Mouse (Mus musculus) heart, postnatal 0 days (tissue): ENCODE data around the gene Klf13. TPM values are rescaled to one million over a fixed set of nuclear protein-coding genes. Genes with fewer than 3 reads are reported as not detected.
A peak's percentile ranks its signal among the peaks of the same experiment; 100 is the strongest.

Experiments used
- ATAC-seq: fragments of 200-750 bp; cut with Nextera tagmentation; 2 replicates; pipeline ENCODE4 v1.8.0; 2017; ENCODE audit warnings: low read depth, moderate number of reproducible peaks, moderate library complexity; ENCODE audit not compliant: insufficient read depth
- DNase-seq: peaks from one replicate; pipeline ENCODE4 v3.0.0-alpha.2; 2016; ENCODE audit warnings: low spot score
- H3K27ac ChIP-seq: fragments of 300-500 bp; sonication (generic); 2 replicates; pipeline ENCODE4 v1.5.1; 2014; ENCODE audit warnings: low read depth, mild to moderate bottlenecking
- H3K27me3 ChIP-seq: fragments of 300-500 bp; sonication (generic); 2 replicates; pipeline ENCODE4 v1.6.1; 2014; ENCODE audit warnings: low read length, mixed read lengths; ENCODE audit not compliant: control insufficient read depth, insufficient read depth
- H3K36me3 ChIP-seq: fragments of 300-500 bp; sonication (generic); replicated peaks from 2 replicates; pipeline ENCODE4 v1.6.1; 2014; ENCODE audit warnings: low read length, mixed read lengths; ENCODE audit not compliant: control insufficient read depth, insufficient read depth
- H3K4me1 ChIP-seq: fragments of 300-500 bp; sonication (generic); 2 replicates; pipeline ENCODE4 v1.6.1; 2014; ENCODE audit warnings: antibody characterized with exemption; ENCODE audit not compliant: control insufficient read depth, insufficient read depth
- H3K4me2 ChIP-seq: fragments of 300-500 bp; sonication (generic); 2 replicates; pipeline ENCODE4 v1.6.1; 2014; ENCODE audit warnings: low read depth, mild to moderate bottlenecking, low read length, moderate library complexity
- H3K4me3 ChIP-seq: fragments of 300-500 bp; sonication (generic); 2 replicates; pipeline ENCODE4 v1.5.1; 2014; ENCODE audit warnings: low read depth, low read length
- H3K9ac ChIP-seq: fragments of 300-500 bp; sonication (generic); replicated peaks from 2 replicates; pipeline ENCODE4 v1.6.1; 2014; ENCODE audit warnings: low read depth, low read length, mixed read lengths
- H3K9me3 ChIP-seq: fragments of 300-500 bp; sonication (generic); replicated peaks from 2 replicates; pipeline ENCODE4 v1.6.1; 2016; ENCODE audit warnings: low read length; ENCODE audit not compliant: control insufficient read depth
- CTCF ChIP-seq: IDR thresholded peaks from 2 replicates; pipeline ENCODE4 v1.5.1; 2016; ENCODE audit warnings: antibody characterized with exemption, control low read depth, low read depth
- EP300 ChIP-seq: IDR thresholded peaks from 2 replicates; pipeline ENCODE4 v1.6.1; 2016; ENCODE audit warnings: antibody characterized with exemption, low read depth
- WGBS: fragments of 180-500 bp; shearing (Covaris S2); extraction: QIAGEN DNeasy Blood & Tissue Kit; methylation state at CpG from one replicate; pipeline ENCODE4 v1.1.7; 2014; 5-methylcytosine and 5-hydroxymethylcytosine counted together
- polyA plus RNA-seq: library from polyadenylated mRNA; unstranded; fragments of >200 nt; fragmentation: Nextera tagmentation; extraction: Ambion mirVana; gene quantifications from 2 replicates; pipeline ENCODE4 v1.2.1, GENCODE M21; 2015
- total RNA-seq: library from RNA; depleted of rRNA; stranded (reverse); fragments of >200 nt; gene quantifications from 2 replicates; pipeline ENCODE4 v1.2.3, GENCODE M21; 2014; ENCODE audit warnings: low replicate concordance

The Klf13 gene
- total and polyA plus RNA-seq, 2 experiments from 2014 or later = 26.5 to 47.4 TPM

- peak; percentile 69 for ATAC-seq
Observed at GRCm38 (mm10) chr7:63917693-63918092, 21.0 kb downstream of the Klf13 start.

GRCm38 (mm10) chr7:63916268-63916907 lies 22.3 kb downstream of the Klf13 start, which contains the start of gene E030018B13Rik:
TSS of gene E030018B13Rik (plus strand) at chr7:63916857.
- no peaks in the 10 kb centered on the region for H3K36me3 ChIP-seq
- DNase-seq = no peak
- no peaks in the 10 kb centered on the region for H3K9me3 ChIP-seq
- H3K4me2 ChIP-seq = no peak within 1 kb of the TSS
- no peak within 1 kb of the TSS for H3K9ac ChIP-seq
- TF ChIP-seq CTCF = no peak
- peak within 1 kb of the TSS; percentile 73 for H3K27ac ChIP-seq
- whole genome bisulfite sequencing = 72% methylated on average over 6 of the region's 6 CpGs
- no peak for ATAC-seq
- no peaks in the 10 kb centered on the region for H3K27me3 ChIP-seq
- H3K4me1 ChIP-seq = peaks cover 94% of the 10 kb centered on the region
- H3K4me3 ChIP-seq = no peak within 1 kb of the TSS

More at GRCm38 (mm10) chr7:63917693-63918092, 21.0 kb downstream of the Klf13 start:
- Histone ChIP-seq H3K4me1 (peaks cover 89% of the 10 kb centered on the region), H3K4me3 (no peak overlapping the region), H3K9ac (no peak overlapping the region), H3K36me3 (no peaks in the 10 kb centered on the region), H3K4me2 (no peak overlapping the region), H3K9me3 (no peaks in the 10 kb centered on the region), H3K27ac (peak overlapping the region; percentile 73), H3K27me3 (no peaks in the 10 kb centered on the region)
- 39% methylated on average over 6 of the region's 6 CpGs for WGBS
- peak; percentile 64 for DNase-seq
- no peak for TF ChIP-seq CTCF
- TF ChIP-seq EP300 = peak; percentile 44; the same call in 1 of the 2 replicates

- no peak for DNase-seq
- H3K27me3 ChIP-seq = no peaks in the 10 kb centered on the region
- H3K4me3 ChIP-seq = no peak overlapping the region
- no peak overlapping the region for H3K27ac ChIP-seq
- H3K9me3 ChIP-seq = no peaks in the 10 kb centered on the region
- H3K4me1 ChIP-seq = peaks cover 95% of the 10 kb centered on the region
- H3K4me2 ChIP-seq = no peak overlapping the region
- ATAC-seq = no peak
- H3K9ac ChIP-seq = no peak overlapping the region
- 89% methylated on average over 2 of the region's 2 CpGs for whole genome bisulfite sequencing
- TF ChIP-seq CTCF (no peak), EP300 (no peak)
- H3K36me3 ChIP-seq = no peaks in the 10 kb centered on the region
Observed at GRCm38 (mm10) chr7:63914891-63915290, 23.8 kb downstream of the Klf13 start.

GRCm38 (mm10) chr7:63913724-63914692 lies 24.7 kb downstream of the Klf13 start:
- WGBS = 40% methylated on average over 10 of the region's 10 CpGs
- no peak for TF ChIP-seq EP300
- no peak for TF ChIP-seq CTCF
- Histone ChIP-seq H3K4me1 (peaks cover 94% of the 10 kb centered on the region), H3K36me3 (no peaks in the 10 kb centered on the region), H3K27me3 (no peaks in the 10 kb centered on the region), H3K4me2 (no peak overlapping the region), H3K4me3 (no peak overlapping the region), H3K9ac (no peak overlapping the region), H3K27ac (peak overlapping the region; percentile 96), H3K9me3 (no peaks in the 10 kb centered on the region)
- DNase-seq (no peak), ATAC-seq (no peak)

- 66% methylated on average over 12 of the region's 12 CpGs for WGBS
Observed at GRCm38 (mm10) chr7:63912924-63913723, 25.6 kb downstream of the Klf13 start.

More at GRCm38 (mm10) chr7:63912924-63913723, 25.6 kb downstream of the Klf13 start:
- no peak for TF ChIP-seq CTCF
- no peak for TF ChIP-seq EP300
- DNase-seq = no peak
- Histone ChIP-seq H3K27me3 (no peaks in the 10 kb centered on the region), H3K36me3 (no peaks in the 10 kb centered on the region), H3K9me3 (no peaks in the 10 kb centered on the region), H3K27ac (peak overlapping the region; percentile 96), H3K4me1 (peaks cover 94% of the 10 kb centered on the region), H3K4me2 (no peak overlapping the region; the same call in 1 of the 2 replicates), H3K9ac (no peak overlapping the region), H3K4me3 (no peak overlapping the region)
- ATAC-seq = no peak
